Mouse (Mus musculus): ENCODE results near the gene Slc10a6. TPM values are rescaled to one million over a fixed set of nuclear protein-coding genes. Genes with fewer than 3 reads are reported as not detected.

Gene Slc10a6
- polyA plus RNA-seq (2015; fragmentation: Nextera tagmentation; extraction: Ambion mirVana) = 0.05 TPM in 1 of 2 replicates, not detected in the other

- no peaks in the 10 kb centered on the region for H3K27me3 ChIP-seq
- DNase-seq (no peak), ATAC-seq (ENCODE audit: low read depth) (no peak)
- no peaks in the 10 kb centered on the region for H3K36me3 ChIP-seq
- no peak within 1 kb of the TSS for H3K4me3 ChIP-seq (replicated peaks)
- no peak within 1 kb of the TSS for H3K9ac ChIP-seq
- WGBS (ENCODE audit: insufficient replicate concordance) = 60% methylated on average over 17 of the region's 17 CpGs
- no peak within 1 kb of the TSS for H3K4me2 ChIP-seq
- no peaks in the 10 kb centered on the region for H3K4me1 ChIP-seq (replicated peaks)
- no peaks in the 10 kb centered on the region for H3K9me3 ChIP-seq (replicated peaks)
- no peak within 1 kb of the TSS for H3K27ac ChIP-seq
Observed at GRCm38 (mm10) chr5:103629111-103629764, at the start of gene Slc10a6. Gene Slc10a6, minus strand, starts transcription at chr5:103629403.

GRCm38 (mm10) chr5:103678974-103679373 is 49.8 kb upstream of the Slc10a6 start:
- ATAC-seq (ENCODE audit: low read depth) (no peak), DNase-seq (no peak)
- Histone ChIP-seq H3K27ac (no peak overlapping the region), H3K36me3 (no peaks in the 10 kb centered on the region), H3K27me3 (0 out of 2 replicates have a peak, but pooled peaks cover 4% of the 10 kb centered on the region), H3K9me3 (replicated peaks) (no peaks in the 10 kb centered on the region), H3K4me2 (no peak overlapping the region), H3K4me1 (replicated peaks) (no peaks in the 10 kb centered on the region), H3K9ac (no peak overlapping the region), H3K4me3 (replicated peaks) (no peak overlapping the region)
- 79% methylated on average over 5 of the region's 5 CpGs for WGBS (ENCODE audit: insufficient replicate concordance)

- no peak overlapping the region for H3K4me2 ChIP-seq
- H3K4me3 ChIP-seq (replicated peaks) = no peak overlapping the region
- H3K36me3 ChIP-seq = no peaks in the 10 kb centered on the region
- no peak for ATAC-seq (ENCODE audit: low read depth)
- H3K4me1 ChIP-seq (replicated peaks) = no peaks in the 10 kb centered on the region
- no peaks in the 10 kb centered on the region for H3K9me3 ChIP-seq (replicated peaks)
- H3K9ac ChIP-seq = no peak overlapping the region
- no peak for DNase-seq
- 0 out of 2 replicates have a peak, but pooled peaks cover 4% of the 10 kb centered on the region for H3K27me3 ChIP-seq
- 76% methylated on average over 6 of the region's 6 CpGs for WGBS (ENCODE audit: insufficient replicate concordance)
- H3K27ac ChIP-seq = no peak overlapping the region
Observed at GRCm38 (mm10) chr5:103677894-103678293, 48.7 kb upstream of the Slc10a6 start.

GRCm38 (mm10) chr5:103676289-103676881 is 47.2 kb upstream of the Slc10a6 start:
- DNase-seq = no peak
- Histone ChIP-seq H3K36me3 (no peaks in the 10 kb centered on the region), H3K4me2 (no peak overlapping the region), H3K4me1 (replicated peaks) (no peaks in the 10 kb centered on the region), H3K27ac (no peak overlapping the region), H3K27me3 (0 out of 2 replicates have a peak, but pooled peaks cover 4% of the 10 kb centered on the region), H3K9ac (no peak overlapping the region), H3K4me3 (replicated peaks) (no peak overlapping the region), H3K9me3 (replicated peaks) (no peaks in the 10 kb centered on the region)
- 68% methylated on average over 6 of the region's 6 CpGs for WGBS (ENCODE audit: insufficient replicate concordance)
- no peak for ATAC-seq (ENCODE audit: low read depth)

- Histone ChIP-seq H3K9me3 (replicated peaks) (no peaks in the 10 kb centered on the region), H3K4me2 (no peak overlapping the region), H3K9ac (no peak overlapping the region), H3K36me3 (no peaks in the 10 kb centered on the region), H3K27ac (no peak overlapping the region), H3K4me3 (replicated peaks) (no peak overlapping the region), H3K27me3 (0 out of 2 replicates have a peak, but pooled peaks cover 7% of the 10 kb centered on the region), H3K4me1 (replicated peaks) (no peaks in the 10 kb centered on the region)
- DNase-seq (no peak), ATAC-seq (ENCODE audit: low read depth) (no peak)
- 59% methylated on average over 6 of the region's 6 CpGs for WGBS (ENCODE audit: insufficient replicate concordance)
Observed at GRCm38 (mm10) chr5:103674482-103674881, 45.3 kb upstream of the Slc10a6 start.

GRCm38 (mm10) chr5:103673611-103674010 is 44.4 kb upstream of the Slc10a6 start:
- DNase-seq (no peak), ATAC-seq (ENCODE audit: low read depth) (no peak)
- Histone ChIP-seq H3K36me3 (no peaks in the 10 kb centered on the region), H3K27me3 (0 out of 2 replicates have a peak, but pooled peaks cover 7% of the 10 kb centered on the region), H3K4me3 (replicated peaks) (no peak overlapping the region), H3K9me3 (replicated peaks) (no peaks in the 10 kb centered on the region), H3K4me1 (replicated peaks) (no peaks in the 10 kb centered on the region), H3K4me2 (no peak overlapping the region), H3K27ac (no peak overlapping the region), H3K9ac (no peak overlapping the region)
- WGBS (ENCODE audit: insufficient replicate concordance) = 59% methylated on average over 4 of the region's 4 CpGs

- 48% methylated on average over 3 of the region's 3 CpGs for WGBS (ENCODE audit: insufficient replicate concordance)
- no peak overlapping the region for H3K4me3 ChIP-seq (replicated peaks)
- H3K4me2 ChIP-seq = no peak overlapping the region
- ATAC-seq (ENCODE audit: low read depth) (no peak), DNase-seq (no peak)
- no peak overlapping the region for H3K9ac ChIP-seq
- no peak overlapping the region for H3K27ac ChIP-seq
- H3K9me3 ChIP-seq (replicated peaks) = no peaks in the 10 kb centered on the region
- H3K27me3 ChIP-seq = 0 out of 2 replicates have a peak, but pooled peaks cover 7% of the 10 kb centered on the region
- no peaks in the 10 kb centered on the region for H3K36me3 ChIP-seq
- H3K4me1 ChIP-seq (replicated peaks) = no peaks in the 10 kb centered on the region
Observed at GRCm38 (mm10) chr5:103671858-103672257, 42.7 kb upstream of the Slc10a6 start.

- DNase-seq (no peak), ATAC-seq (ENCODE audit: low read depth) (no peak)
- H3K27ac ChIP-seq = no peak overlapping the region
- H3K4me3 ChIP-seq (replicated peaks) = no peak overlapping the region
- no peak overlapping the region for H3K9ac ChIP-seq
- H3K9me3 ChIP-seq (replicated peaks) = no peaks in the 10 kb centered on the region
- H3K4me1 ChIP-seq (replicated peaks) = no peaks in the 10 kb centered on the region
- WGBS (ENCODE audit: insufficient replicate concordance) = 53% methylated on average over 2 of the region's 2 CpGs
- H3K27me3 ChIP-seq = no peaks in the 10 kb centered on the region
- no peaks in the 10 kb centered on the region for H3K36me3 ChIP-seq
- no peak overlapping the region for H3K4me2 ChIP-seq
Observed at GRCm38 (mm10) chr5:103665876-103666275, 36.7 kb upstream of the Slc10a6 start.

- Histone ChIP-seq H3K9ac (no peak overlapping the region), H3K4me3 (replicated peaks) (no peak overlapping the region), H3K4me1 (replicated peaks) (no peaks in the 10 kb centered on the region), H3K36me3 (no peaks in the 10 kb centered on the region), H3K9me3 (replicated peaks) (no peaks in the 10 kb centered on the region), H3K4me2 (no peak overlapping the region), H3K27me3 (no peaks in the 10 kb centered on the region), H3K27ac (no peak overlapping the region)
- no peak for ATAC-seq (ENCODE audit: low read depth)
- 66% methylated on average over 9 of the region's 9 CpGs for WGBS (ENCODE audit: insufficient replicate concordance)
- DNase-seq = no peak
Observed at GRCm38 (mm10) chr5:103664932-103665331, 35.7 kb upstream of the Slc10a6 start.

GRCm38 (mm10) chr5:103659571-103659970 is 30.4 kb upstream of the Slc10a6 start:
- no peaks in the 10 kb centered on the region for H3K36me3 ChIP-seq
- no peak for DNase-seq
- H3K4me3 ChIP-seq (replicated peaks) = no peak overlapping the region
- no peak overlapping the region for H3K9ac ChIP-seq
- H3K4me1 ChIP-seq (replicated peaks) = peaks cover 9% of the 10 kb centered on the region
- 24% methylated on average over 3 of the region's 3 CpGs for WGBS (ENCODE audit: insufficient replicate concordance)
- no peak overlapping the region for H3K27ac ChIP-seq
- H3K27me3 ChIP-seq = peaks cover 5% of the 10 kb centered on the region; the same call in 1 of the 2 replicates
- H3K9me3 ChIP-seq (replicated peaks) = no peaks in the 10 kb centered on the region
- no peak overlapping the region for H3K4me2 ChIP-seq
- ATAC-seq (ENCODE audit: low read depth) = no peak

GRCm38 (mm10) chr5:103658921-103659320 is 29.7 kb upstream of the Slc10a6 start:
- ATAC-seq (ENCODE audit: low read depth) = no peak
- Histone ChIP-seq H3K9ac (no peak overlapping the region), H3K27me3 (peaks cover 5% of the 10 kb centered on the region; the same call in 1 of the 2 replicates), H3K4me2 (no peak overlapping the region), H3K4me1 (replicated peaks) (peaks cover 9% of the 10 kb centered on the region), H3K4me3 (replicated peaks) (no peak overlapping the region), H3K27ac (no peak overlapping the region), H3K9me3 (replicated peaks) (no peaks in the 10 kb centered on the region), H3K36me3 (no peaks in the 10 kb centered on the region)
- WGBS (ENCODE audit: insufficient replicate concordance) = 51% methylated on average over 5 of the region's 5 CpGs
- DNase-seq = no peak
